Mouse (Mus musculus): Measurements from ENCODE around the gene Gstm2.

Gene Gstm2

DNA sequence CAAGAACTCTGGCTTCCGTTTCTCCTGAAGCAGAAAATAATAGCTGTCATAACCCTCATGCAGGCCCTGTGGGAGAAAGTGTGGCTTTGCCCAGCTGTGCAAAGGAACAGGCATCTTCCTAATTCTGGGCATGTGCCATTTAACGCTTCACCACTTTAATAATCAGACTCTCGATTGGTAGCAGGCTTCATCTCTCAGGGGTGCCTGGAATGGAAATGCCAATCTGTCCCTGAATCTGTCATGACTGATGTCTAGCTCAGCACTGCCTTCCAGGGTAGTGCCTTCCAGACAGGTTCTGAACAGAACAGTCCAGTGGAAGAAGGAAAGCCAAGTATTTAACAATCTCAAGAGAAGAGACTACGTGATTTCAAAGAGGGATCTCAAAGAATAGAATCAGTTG lies 45.0 kb downstream of the Gstm2 start:
- DNase-seq (ENCODE audit: low read depth): no peak

DNA sequence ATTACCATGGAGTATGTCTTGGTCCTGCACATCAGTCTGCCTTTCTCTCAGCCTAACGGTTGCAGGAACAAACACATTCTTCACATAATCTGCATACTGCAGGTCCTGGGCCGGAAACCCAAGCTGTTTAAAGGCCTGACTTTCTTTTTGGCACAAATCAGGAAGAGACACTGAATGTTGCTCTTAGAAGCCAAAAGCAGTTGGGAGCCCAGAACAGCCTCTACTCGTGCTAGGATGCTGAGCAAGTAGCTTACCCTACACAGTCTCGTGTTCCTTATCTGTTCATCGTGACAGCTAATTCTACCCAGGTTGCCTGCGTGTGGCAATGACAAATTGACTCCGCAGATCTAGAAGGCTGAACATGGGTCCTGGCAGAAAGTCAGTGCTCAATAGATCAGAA lies 45.7 kb downstream of the Gstm2 start:
- no peak for DNase-seq (ENCODE audit: low read depth)

DNA sequence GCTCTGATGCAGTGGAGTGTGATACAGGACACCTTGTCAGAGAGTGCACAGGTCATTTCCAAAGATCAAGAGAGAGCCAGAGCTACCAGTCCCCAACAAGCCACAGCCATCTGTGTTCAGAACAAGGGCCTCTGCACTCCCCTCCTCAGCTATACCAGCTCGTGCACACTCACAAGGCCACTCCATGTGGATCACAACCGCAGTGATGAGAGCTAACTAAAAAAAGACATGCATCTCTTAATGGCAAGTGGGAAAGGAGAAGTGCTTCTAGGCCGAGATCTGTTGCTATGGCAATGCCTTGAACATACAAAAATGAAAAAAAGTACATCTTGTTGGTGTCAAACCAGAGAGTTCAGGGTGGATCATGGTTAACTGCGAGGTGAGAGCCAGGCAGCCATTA lies 46.4 kb downstream of the Gstm2 start:
- no peak for DNase-seq (ENCODE audit: low read depth)

DNA sequence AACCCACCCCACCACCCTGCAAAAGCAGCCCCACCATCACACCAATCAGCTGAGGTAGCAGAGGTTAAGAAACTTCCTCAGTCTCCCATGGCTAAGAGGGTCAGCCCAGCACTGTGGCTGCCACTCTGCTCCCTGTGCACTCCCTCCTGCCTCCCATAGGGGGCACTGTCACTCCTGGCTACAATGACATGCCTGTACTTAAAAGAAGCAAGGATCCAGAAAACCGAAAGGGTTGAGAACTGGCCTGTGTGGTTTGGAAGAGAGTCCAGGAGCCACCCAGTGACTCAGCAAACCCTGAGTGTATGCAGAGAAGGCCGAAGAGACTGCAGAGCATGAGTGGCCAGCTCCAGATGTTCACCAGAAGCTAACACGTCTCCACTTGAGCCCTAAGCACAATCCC lies 46.9 kb downstream of the Gstm2 start:
- DNase-seq (ENCODE audit: low read depth): peak; percentile 94

DNA sequence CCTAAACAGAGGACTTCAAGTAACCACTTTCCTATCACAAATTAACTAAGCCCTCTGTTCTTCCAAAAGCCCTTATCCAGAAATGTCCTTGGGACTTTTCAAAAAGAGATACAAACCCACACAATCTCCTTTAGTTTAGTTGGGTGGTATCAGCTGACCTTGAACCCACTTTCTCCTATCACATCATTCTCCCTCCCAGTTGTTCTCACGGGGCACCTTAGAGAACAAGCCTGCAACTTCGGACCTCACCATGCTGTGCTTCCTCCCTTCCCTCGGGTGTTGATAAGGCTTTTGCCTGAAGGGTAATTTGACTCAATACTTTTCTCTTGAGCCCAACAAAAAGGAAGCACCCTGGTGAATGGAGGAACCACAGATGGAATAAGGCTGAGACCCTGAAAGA lies 50.4 kb downstream of the Gstm2 start:
- DNase-seq (ENCODE audit: low read depth): no peak

DNA sequence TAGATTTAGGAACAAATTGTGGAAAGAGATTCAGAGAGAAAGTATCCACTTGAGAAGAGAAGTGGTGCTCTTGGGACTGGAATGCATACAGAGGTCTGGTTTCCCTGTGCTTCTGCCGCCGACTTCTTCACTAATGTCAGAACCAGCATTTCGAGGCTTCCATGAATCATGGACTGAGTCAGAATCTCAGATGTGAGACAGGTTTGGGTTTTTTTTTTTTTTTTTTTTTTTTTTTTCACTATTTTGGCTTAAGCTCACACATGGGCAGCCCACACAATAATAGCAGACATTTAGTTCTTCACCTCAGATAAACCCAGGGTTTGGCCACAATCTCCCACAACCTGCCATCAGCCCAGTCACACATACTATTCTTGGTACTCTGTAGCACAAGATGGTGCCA lies 51.0 kb downstream of the Gstm2 start:
- no peak for DNase-seq (ENCODE audit: low read depth)

DNA sequence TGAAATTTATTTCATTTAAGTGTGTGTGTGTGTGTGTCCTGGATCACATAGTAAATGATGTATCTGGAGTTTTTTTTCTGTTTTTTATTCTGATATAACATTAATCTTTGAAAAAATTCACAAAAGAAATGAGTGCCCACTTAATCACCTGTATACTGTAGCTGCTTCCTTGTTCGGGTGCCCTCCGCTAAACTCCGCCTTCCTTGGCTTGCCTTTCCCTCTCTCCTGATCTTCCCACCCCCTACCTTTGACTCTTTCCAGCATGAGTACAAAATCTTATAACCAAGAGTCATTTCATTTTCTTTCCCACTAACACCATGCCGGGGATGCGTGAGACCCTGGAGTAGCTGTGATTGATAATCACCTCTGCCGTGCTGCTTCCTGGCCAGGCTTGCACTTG lies 54.1 kb downstream of the Gstm2 start:
- DNase-seq (ENCODE audit: low read depth): no peak

All from 416B (cell line).